Mouse (Mus musculus): ENCODE results near the gene Ugt2b34. TPM values are rescaled to one million over a fixed set of nuclear protein-coding genes. Genes with fewer than 3 reads are reported as not detected.

Gene Ugt2b34
- polyA plus RNA-seq (2014; fragmentation: Nextera tagmentation; extraction: Ambion mirVana): 3.4 and 5.5 TPM in 2 replicates

- ATAC-seq (ENCODE audit: low FRiP score, low TSS enrichment): no peak
Observed at GRCm38 (mm10) chr5:86906758-86907157, at the start of gene Ugt2b34. Gene Ugt2b34, minus strand, starts transcription at chr5:86906937.

GRCm38 (mm10) chr5:86942111-86942510, 35.4 kb upstream of the Ugt2b34 start:
- no peaks in the 10 kb centered on the region for H3K4me1 ChIP-seq (ENCODE audit: control insufficient read depth, insufficient read depth, low read length)
- no peak overlapping the region for H3K9ac ChIP-seq (ENCODE audit: low read depth, low read length)
- no peaks in the 10 kb centered on the region for H3K36me3 ChIP-seq (ENCODE audit: control insufficient read depth, insufficient read depth, low read length)
- no peak overlapping the region for H3K27ac ChIP-seq (ENCODE audit: low read depth, low read length)
- WGBS: 89% methylated on average over 2 of the region's 2 CpGs
- no peak overlapping the region for H3K4me2 ChIP-seq (replicated peaks; ENCODE audit: low read depth, low read length)
- no peaks in the 10 kb centered on the region for H3K27me3 ChIP-seq (ENCODE audit: control insufficient read depth, insufficient read depth, low read length)
- ATAC-seq (ENCODE audit: low FRiP score, low TSS enrichment): no peak
- H3K9me3 ChIP-seq (ENCODE audit: control insufficient read depth, low read length): no peaks in the 10 kb centered on the region
- H3K4me3 ChIP-seq (ENCODE audit: low read length): no peak overlapping the region

More at GRCm38 (mm10) chr5:86906758-86907157, at the start of gene Ugt2b34:
- H3K4me2 ChIP-seq (replicated peaks; ENCODE audit: low read depth, low read length): no peak within 1 kb of the TSS
- no peak within 1 kb of the TSS for H3K4me3 ChIP-seq (ENCODE audit: low read length)
- H3K9ac ChIP-seq (ENCODE audit: low read depth, low read length): no peak within 1 kb of the TSS
- no peak within 1 kb of the TSS for H3K27ac ChIP-seq (ENCODE audit: low read depth, low read length)
- no peaks in the 10 kb centered on the region for H3K36me3 ChIP-seq (ENCODE audit: control insufficient read depth, insufficient read depth, low read length)
- H3K27me3 ChIP-seq (ENCODE audit: control insufficient read depth, insufficient read depth, low read length): no peaks in the 10 kb centered on the region
- no peaks in the 10 kb centered on the region for H3K4me1 ChIP-seq (ENCODE audit: control insufficient read depth, insufficient read depth, low read length)
- 63% methylated on average over 1 of the region's 1 CpGs for WGBS
- H3K9me3 ChIP-seq (ENCODE audit: control insufficient read depth, low read length): no peaks in the 10 kb centered on the region

DNA sequence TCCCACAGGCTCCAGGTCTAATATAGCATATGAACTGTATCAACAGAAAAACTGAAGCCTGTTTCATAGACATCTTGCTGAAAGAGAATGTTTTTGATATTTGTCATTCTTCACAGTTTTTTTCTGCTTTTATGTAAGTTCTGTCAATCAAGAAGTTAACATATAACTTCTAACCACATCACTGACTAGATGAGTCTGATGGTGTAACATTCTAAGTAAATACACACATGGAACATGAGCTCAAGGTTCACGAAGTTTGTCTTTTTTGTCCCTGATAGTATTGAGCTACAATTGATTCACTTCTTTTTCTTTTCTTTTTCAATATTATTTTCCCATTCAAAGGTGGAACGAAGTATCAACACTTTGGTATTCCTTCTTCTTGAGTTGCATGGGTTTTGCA, 19.7 kb upstream of the Ugt2b34 start, which contains the start of gene Ugt2b1:
Gene Ugt2b1, minus strand, starts transcription at position 105 of the 400 bp plus-strand sequence.
- H3K4me1 ChIP-seq (ENCODE audit: control insufficient read depth, insufficient read depth, low read length): no peaks in the 10 kb centered on the region
- H3K4me2 ChIP-seq (replicated peaks; ENCODE audit: low read depth, low read length): no peak within 1 kb of the TSS
- H3K9me3 ChIP-seq (ENCODE audit: control insufficient read depth, low read length): no peaks in the 10 kb centered on the region
- WGBS: 84% methylated on average over 2 of the region's 2 CpGs
- ATAC-seq (ENCODE audit: low FRiP score, low TSS enrichment): no peak
- no peak within 1 kb of the TSS for H3K27ac ChIP-seq (ENCODE audit: low read depth, low read length)
- H3K9ac ChIP-seq (ENCODE audit: low read depth, low read length): no peak within 1 kb of the TSS
- no peaks in the 10 kb centered on the region for H3K27me3 ChIP-seq (ENCODE audit: control insufficient read depth, insufficient read depth, low read length)
- H3K4me3 ChIP-seq (ENCODE audit: low read length): no peak within 1 kb of the TSS
- no peaks in the 10 kb centered on the region for H3K36me3 ChIP-seq (ENCODE audit: control insufficient read depth, insufficient read depth, low read length)

DNA sequence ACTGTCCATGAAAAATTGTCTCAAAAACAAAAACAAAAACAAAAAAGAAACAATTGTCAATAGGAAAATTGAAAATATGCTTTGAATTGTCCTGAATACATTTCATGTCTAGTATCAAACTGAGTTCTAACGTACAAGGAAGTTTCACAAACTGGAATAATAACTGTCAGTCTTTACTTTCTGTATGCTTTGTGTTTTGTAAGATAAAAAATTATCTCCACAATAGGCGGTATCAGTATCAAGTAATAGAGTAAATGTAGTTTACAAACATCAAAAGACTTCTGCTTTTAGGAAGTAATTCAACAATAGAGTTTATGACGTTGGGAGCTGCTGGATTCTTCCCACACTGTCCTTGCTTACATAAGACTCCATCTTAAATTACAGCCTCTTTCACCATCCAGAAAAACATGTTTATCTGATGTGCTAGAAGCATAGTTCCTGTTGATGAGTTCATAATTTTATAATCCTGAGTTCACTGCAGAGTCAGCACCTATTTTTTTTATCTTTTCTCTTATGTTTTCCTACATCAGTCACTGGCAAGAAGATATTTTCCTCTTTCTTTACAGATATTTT, 14.0 kb upstream of the Ugt2b34 start:
- H3K4me3 ChIP-seq (ENCODE audit: low read length): no peak overlapping the region
- no peaks in the 10 kb centered on the region for H3K9me3 ChIP-seq (ENCODE audit: control insufficient read depth, low read length)
- H3K4me2 ChIP-seq (replicated peaks; ENCODE audit: low read depth, low read length): no peak overlapping the region
- H3K36me3 ChIP-seq (ENCODE audit: control insufficient read depth, insufficient read depth, low read length): no peaks in the 10 kb centered on the region
- WGBS: 68% methylated on average over 3 of the region's 3 CpGs
- H3K4me1 ChIP-seq (ENCODE audit: control insufficient read depth, insufficient read depth, low read length): no peaks in the 10 kb centered on the region
- no peak overlapping the region for H3K27ac ChIP-seq (ENCODE audit: low read depth, low read length)
- H3K9ac ChIP-seq (ENCODE audit: low read depth, low read length): no peak overlapping the region
- no peak for ATAC-seq (ENCODE audit: low FRiP score, low TSS enrichment)
- H3K27me3 ChIP-seq (ENCODE audit: control insufficient read depth, insufficient read depth, low read length): no peaks in the 10 kb centered on the region

- Histone ChIP-seq H3K4me3 (ENCODE audit: low read length) (no peak overlapping the region), H3K9ac (ENCODE audit: low read depth, low read length) (no peak overlapping the region), H3K4me1 (ENCODE audit: control insufficient read depth, insufficient read depth, low read length) (no peaks in the 10 kb centered on the region), H3K36me3 (ENCODE audit: control insufficient read depth, insufficient read depth, low read length) (no peaks in the 10 kb centered on the region), H3K27me3 (ENCODE audit: control insufficient read depth, insufficient read depth, low read length) (no peaks in the 10 kb centered on the region), H3K27ac (ENCODE audit: low read depth, low read length) (no peak overlapping the region), H3K4me2 (replicated peaks; ENCODE audit: low read depth, low read length) (no peak overlapping the region), H3K9me3 (ENCODE audit: control insufficient read depth, low read length) (no peaks in the 10 kb centered on the region)
- ATAC-seq (ENCODE audit: low FRiP score, low TSS enrichment): no peak
- WGBS: 71% methylated on average over 3 of the region's 3 CpGs
Observed at GRCm38 (mm10) chr5:86911357-86912099, 4.8 kb upstream of the Ugt2b34 start.

DNA sequence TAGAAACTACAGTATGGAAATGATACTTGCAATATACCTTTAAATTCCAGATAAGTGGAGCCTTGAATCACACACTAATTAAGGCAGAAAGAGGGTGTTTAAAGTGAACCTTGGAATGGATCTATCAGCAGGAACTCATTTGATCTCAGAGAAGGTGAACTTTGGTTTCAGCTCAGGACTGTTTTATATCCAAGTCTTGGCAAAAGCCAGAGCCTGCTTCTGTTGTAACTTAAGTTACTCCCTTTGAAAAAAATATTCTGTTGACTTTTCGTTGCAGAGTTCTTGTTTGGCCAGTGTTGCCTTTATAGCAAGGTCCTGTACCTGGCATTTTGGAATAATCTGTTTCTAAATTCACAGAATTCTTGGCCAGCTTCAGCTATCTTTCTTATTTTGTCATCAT, 4.0 kb upstream of the Ugt2b34 start:
- H3K27ac ChIP-seq (ENCODE audit: low read depth, low read length): no peak overlapping the region
- no peaks in the 10 kb centered on the region for H3K9me3 ChIP-seq (ENCODE audit: control insufficient read depth, low read length)
- H3K4me3 ChIP-seq (ENCODE audit: low read length): no peak overlapping the region
- H3K27me3 ChIP-seq (ENCODE audit: control insufficient read depth, insufficient read depth, low read length): no peaks in the 10 kb centered on the region
- no peak for ATAC-seq (ENCODE audit: low FRiP score, low TSS enrichment)
- no peaks in the 10 kb centered on the region for H3K36me3 ChIP-seq (ENCODE audit: control insufficient read depth, insufficient read depth, low read length)
- H3K4me1 ChIP-seq (ENCODE audit: control insufficient read depth, insufficient read depth, low read length): no peaks in the 10 kb centered on the region
- H3K9ac ChIP-seq (ENCODE audit: low read depth, low read length): no peak overlapping the region
- WGBS: 76% methylated on average over 1 of the region's 1 CpGs
- H3K4me2 ChIP-seq (replicated peaks; ENCODE audit: low read depth, low read length): no peak overlapping the region

- no peak overlapping the region for H3K4me3 ChIP-seq (ENCODE audit: low read length)
- no peak overlapping the region for H3K4me2 ChIP-seq (replicated peaks; ENCODE audit: low read depth, low read length)
- ATAC-seq (ENCODE audit: low FRiP score, low TSS enrichment): no peak
- no peaks in the 10 kb centered on the region for H3K36me3 ChIP-seq (ENCODE audit: control insufficient read depth, insufficient read depth, low read length)
- H3K27me3 ChIP-seq (ENCODE audit: control insufficient read depth, insufficient read depth, low read length): no peaks in the 10 kb centered on the region
- H3K4me1 ChIP-seq (ENCODE audit: control insufficient read depth, insufficient read depth, low read length): no peaks in the 10 kb centered on the region
- H3K9me3 ChIP-seq (ENCODE audit: control insufficient read depth, low read length): 0 out of 2 replicates have a peak, but pooled peaks cover 5% of the 10 kb centered on the region
- no peak overlapping the region for H3K9ac ChIP-seq (ENCODE audit: low read depth, low read length)
- no peak overlapping the region for H3K27ac ChIP-seq (ENCODE audit: low read depth, low read length)
- 81% methylated on average over 1 of the region's 1 CpGs for WGBS
Observed at GRCm38 (mm10) chr5:86889933-86890332, 16.8 kb downstream of the Ugt2b34 start.

DNA sequence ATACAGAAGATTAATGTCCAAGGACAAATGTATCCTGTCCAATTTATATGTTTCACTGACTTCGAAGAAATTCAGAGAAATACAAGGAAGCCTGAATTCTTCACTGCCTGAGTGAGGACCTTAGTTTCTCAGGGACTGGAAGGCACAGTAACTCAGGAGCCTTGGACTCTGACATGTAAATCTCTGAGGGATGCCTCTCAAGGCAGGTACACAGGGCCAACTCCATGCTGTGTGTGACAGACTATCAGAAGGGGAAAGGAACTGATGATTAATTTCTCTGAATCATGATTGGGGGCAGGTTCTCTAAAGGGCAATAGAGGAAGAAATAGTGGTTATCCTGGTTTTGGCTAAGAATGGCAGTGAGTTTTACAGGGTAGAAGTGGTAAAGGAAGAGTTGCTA, 18.3 kb downstream of the Ugt2b34 start:
- Histone ChIP-seq H3K4me3 (ENCODE audit: low read length) (no peak overlapping the region), H3K36me3 (ENCODE audit: control insufficient read depth, insufficient read depth, low read length) (no peaks in the 10 kb centered on the region), H3K4me2 (replicated peaks; ENCODE audit: low read depth, low read length) (no peak overlapping the region), H3K27ac (ENCODE audit: low read depth, low read length) (no peak overlapping the region), H3K9ac (ENCODE audit: low read depth, low read length) (no peak overlapping the region), H3K4me1 (ENCODE audit: control insufficient read depth, insufficient read depth, low read length) (no peaks in the 10 kb centered on the region), H3K27me3 (ENCODE audit: control insufficient read depth, insufficient read depth, low read length) (no peaks in the 10 kb centered on the region), H3K9me3 (ENCODE audit: control insufficient read depth, low read length) (no peaks in the 10 kb centered on the region)
- ATAC-seq (ENCODE audit: low FRiP score, low TSS enrichment): no peak
- 46% methylated on average over 1 of the region's 1 CpGs for WGBS

- H3K9me3 ChIP-seq (ENCODE audit: control insufficient read depth, low read length): no peaks in the 10 kb centered on the region
- H3K4me3 ChIP-seq (ENCODE audit: low read length): no peak overlapping the region
- no peaks in the 10 kb centered on the region for H3K27me3 ChIP-seq (ENCODE audit: control insufficient read depth, insufficient read depth, low read length)
- ATAC-seq (ENCODE audit: low FRiP score, low TSS enrichment): no peak
- 63% methylated on average over 1 of the region's 1 CpGs for WGBS
- H3K36me3 ChIP-seq (ENCODE audit: control insufficient read depth, insufficient read depth, low read length): no peaks in the 10 kb centered on the region
- no peak overlapping the region for H3K9ac ChIP-seq (ENCODE audit: low read depth, low read length)
- H3K4me2 ChIP-seq (replicated peaks; ENCODE audit: low read depth, low read length): no peak overlapping the region
- no peaks in the 10 kb centered on the region for H3K4me1 ChIP-seq (ENCODE audit: control insufficient read depth, insufficient read depth, low read length)
- no peak overlapping the region for H3K27ac ChIP-seq (ENCODE audit: low read depth, low read length)
Observed at GRCm38 (mm10) chr5:86887081-86887480, 19.7 kb downstream of the Ugt2b34 start.
